Mouse (Mus musculus) midbrain, embryonic 13.5 days (tissue): ENCODE data around the gene Znrf2. TPM values are rescaled to one million over a fixed set of nuclear protein-coding genes. Genes with fewer than 3 reads are reported as not detected.

ENCODE experiments used
- ATAC-seq: fragments of 200-750 bp; cut with Nextera tagmentation; 2 replicates; pipeline ENCODE4 v1.8.0; 2017; ENCODE audit warnings: mild to moderate bottlenecking, moderate TSS enrichment, moderate library complexity
- H3K27ac ChIP-seq: fragments of 300-500 bp; sonication (generic); 2 replicates; pipeline ENCODE4 v1.5.1; 2015; ENCODE audit warnings: inconsistent platforms, mild to moderate bottlenecking, moderate library complexity
- H3K27me3 ChIP-seq: fragments of 300-500 bp; sonication (generic); 2 replicates; pipeline ENCODE4 v1.6.1; 2015; ENCODE audit warnings: mild to moderate bottlenecking, inconsistent platforms
- H3K36me3 ChIP-seq: fragments of 300-500 bp; sonication (generic); 2 replicates; pipeline ENCODE4 v1.6.1; 2015; ENCODE audit warnings: mild to moderate bottlenecking, inconsistent platforms
- H3K4me1 ChIP-seq: fragments of 300-500 bp; sonication (generic); replicated peaks from 2 replicates; pipeline ENCODE4 v1.6.1; 2015; ENCODE audit warnings: inconsistent platforms
- H3K4me2 ChIP-seq: fragments of 300-500 bp; sonication (generic); replicated peaks from 2 replicates; pipeline ENCODE4 v1.6.1; 2015; ENCODE audit warnings: moderate library complexity, mild to moderate bottlenecking, inconsistent platforms
- H3K4me3 ChIP-seq: fragments of 300-500 bp; sonication (generic); replicated peaks from 2 replicates; pipeline ENCODE4 v1.5.1; 2015; ENCODE audit warnings: mild to moderate bottlenecking, inconsistent platforms
- H3K9ac ChIP-seq: fragments of 300-500 bp; sonication (generic); replicated peaks from 2 replicates; pipeline ENCODE4 v1.6.1; 2015; ENCODE audit warnings: mild to moderate bottlenecking, inconsistent platforms
- H3K9me3 ChIP-seq: fragments of 300-500 bp; sonication (generic); 2 replicates; pipeline ENCODE4 v1.6.1; 2016; ENCODE audit warnings: mild to moderate bottlenecking, inconsistent platforms
- WGBS: fragments of 180-500 bp; shearing (Covaris S2); methylation state at CpG from one replicate; pipeline ENCODE4 v1.1.7; 2015; 5-methylcytosine and 5-hydroxymethylcytosine counted together
- polyA plus RNA-seq: library from polyadenylated mRNA; unstranded; fragments of >200 nt; fragmentation: Nextera tagmentation; extraction: Ambion mirVana; gene quantifications from 2 replicates; pipeline ENCODE4 v1.2.1, GENCODE M21; 2015

Gene Znrf2
- polyA plus RNA-seq, 1 experiment from 2014 or later, result 6.4 TPM

GRCm38 (mm10) chr6:54927946-54928345 is 111.2 kb downstream of the Znrf2 start:
- Histone ChIP-seq H3K9me3 (no peaks in the 10 kb centered on the region), H3K4me3 (no peak overlapping the region), H3K27ac (no peak overlapping the region), H3K4me2 (no peak overlapping the region), H3K4me1 (no peaks in the 10 kb centered on the region), H3K9ac (no peak overlapping the region), H3K36me3 (no peaks in the 10 kb centered on the region), H3K27me3 (no peaks in the 10 kb centered on the region)
- ATAC-seq, result no peak
- WGBS, result 88% methylated on average over 6 of the region's 6 CpGs

GRCm38 (mm10) chr6:54931641-54932040 is 114.9 kb downstream of the Znrf2 start:
- no peaks in the 10 kb centered on the region for H3K27me3 ChIP-seq
- H3K36me3 ChIP-seq, result no peaks in the 10 kb centered on the region
- no peak overlapping the region for H3K4me3 ChIP-seq
- ATAC-seq, result no peak
- H3K9me3 ChIP-seq, result no peaks in the 10 kb centered on the region
- 94% methylated on average over 4 of the region's 4 CpGs for WGBS
- H3K27ac ChIP-seq, result no peak overlapping the region
- H3K4me1 ChIP-seq, result no peaks in the 10 kb centered on the region
- H3K9ac ChIP-seq, result no peak overlapping the region
- H3K4me2 ChIP-seq, result no peak overlapping the region

- no peaks in the 10 kb centered on the region for H3K9me3 ChIP-seq
- 94% methylated on average over 12 of the region's 12 CpGs for WGBS
These were observed 115.8 kb downstream of the Znrf2 start for GRCm38 (mm10) chr6:54932526-54932925.

GRCm38 (mm10) chr6:54933216-54933615 is 116.5 kb downstream of the Znrf2 start:
- Histone ChIP-seq H3K4me3 (no peak overlapping the region), H3K27ac (no peak overlapping the region), H3K9me3 (no peaks in the 10 kb centered on the region), H3K36me3 (no peaks in the 10 kb centered on the region), H3K4me1 (no peaks in the 10 kb centered on the region), H3K4me2 (no peak overlapping the region), H3K27me3 (no peaks in the 10 kb centered on the region), H3K9ac (no peak overlapping the region)
- no peak for ATAC-seq
- WGBS, result 84% methylated on average over 5 of the region's 5 CpGs

More at GRCm38 (mm10) chr6:54932526-54932925, 115.8 kb downstream of the Znrf2 start:
- Histone ChIP-seq H3K4me3 (no peak overlapping the region), H3K4me1 (no peaks in the 10 kb centered on the region), H3K27me3 (no peaks in the 10 kb centered on the region), H3K4me2 (no peak overlapping the region), H3K27ac (no peak overlapping the region), H3K9ac (no peak overlapping the region), H3K36me3 (no peaks in the 10 kb centered on the region)
- ATAC-seq, result no peak

- Histone ChIP-seq H3K36me3 (no peaks in the 10 kb centered on the region), H3K27ac (no peak overlapping the region), H3K27me3 (no peaks in the 10 kb centered on the region), H3K9me3 (no peaks in the 10 kb centered on the region), H3K4me1 (no peaks in the 10 kb centered on the region), H3K4me2 (no peak overlapping the region), H3K4me3 (no peak overlapping the region), H3K9ac (no peak overlapping the region)
- 86% methylated on average over 3 of the region's 3 CpGs for whole genome bisulfite sequencing
- ATAC-seq, result no peak
These were observed 117.2 kb downstream of the Znrf2 start for GRCm38 (mm10) chr6:54933866-54934265.

- Histone ChIP-seq H3K4me1 (no peaks in the 10 kb centered on the region), H3K36me3 (no peaks in the 10 kb centered on the region), H3K4me3 (no peak overlapping the region), H3K27me3 (no peaks in the 10 kb centered on the region), H3K4me2 (no peak overlapping the region), H3K9me3 (no peaks in the 10 kb centered on the region), H3K27ac (no peak overlapping the region), H3K9ac (no peak overlapping the region)
- WGBS, result 93% methylated on average over 8 of the region's 8 CpGs
- ATAC-seq, result no peak
These were observed 117.6 kb downstream of the Znrf2 start for GRCm38 (mm10) chr6:54934313-54934712.

- H3K27me3 ChIP-seq, result no peaks in the 10 kb centered on the region
- H3K36me3 ChIP-seq, result no peaks in the 10 kb centered on the region
- no peak for ATAC-seq
- no peaks in the 10 kb centered on the region for H3K9me3 ChIP-seq
- no peak overlapping the region for H3K9ac ChIP-seq
- H3K4me2 ChIP-seq, result no peak overlapping the region
- no peaks in the 10 kb centered on the region for H3K4me1 ChIP-seq
- H3K27ac ChIP-seq, result no peak overlapping the region
- no peak overlapping the region for H3K4me3 ChIP-seq
- WGBS, result 87% methylated on average over 5 of the region's 5 CpGs
These were observed 118.2 kb downstream of the Znrf2 start for GRCm38 (mm10) chr6:54934930-54935329.

GRCm38 (mm10) chr6:54936496-54936895 is 119.8 kb downstream of the Znrf2 start:
- no peak for ATAC-seq
- Histone ChIP-seq H3K4me1 (0 out of 2 replicates have a peak, but pooled peaks cover 3% of the 10 kb centered on the region), H3K4me2 (no peak overlapping the region), H3K4me3 (no peak overlapping the region), H3K36me3 (no peaks in the 10 kb centered on the region), H3K27me3 (no peaks in the 10 kb centered on the region), H3K9me3 (no peaks in the 10 kb centered on the region), H3K27ac (no peak overlapping the region), H3K9ac (no peak overlapping the region)
- 81% methylated on average over 2 of the region's 2 CpGs for WGBS

GRCm38 (mm10) chr6:54939631-54940030 is 122.9 kb downstream of the Znrf2 start:
- H3K4me3 ChIP-seq, result no peak overlapping the region
- no peak overlapping the region for H3K27ac ChIP-seq
- no peak overlapping the region for H3K4me2 ChIP-seq
- ATAC-seq, result no peak
- H3K9me3 ChIP-seq, result no peaks in the 10 kb centered on the region
- peaks cover 18% of the 10 kb centered on the region for H3K27me3 ChIP-seq
- H3K9ac ChIP-seq, result no peak overlapping the region
- 0 out of 2 replicates have a peak, but pooled peaks cover 3% of the 10 kb centered on the region for H3K4me1 ChIP-seq
- H3K36me3 ChIP-seq, result no peaks in the 10 kb centered on the region
- 85% methylated on average over 4 of the region's 4 CpGs for WGBS

- Histone ChIP-seq H3K27ac (no peak overlapping the region), H3K4me3 (no peak overlapping the region), H3K27me3 (peaks cover 23% of the 10 kb centered on the region), H3K4me2 (no peak overlapping the region), H3K4me1 (0 out of 2 replicates have a peak, but pooled peaks cover 3% of the 10 kb centered on the region), H3K9ac (no peak overlapping the region), H3K36me3 (no peaks in the 10 kb centered on the region), H3K9me3 (no peaks in the 10 kb centered on the region)
- no peak for ATAC-seq
- 80% methylated on average over 7 of the region's 7 CpGs for whole genome bisulfite sequencing
These were observed 123.4 kb downstream of the Znrf2 start for GRCm38 (mm10) chr6:54940126-54940525.

- H3K27ac ChIP-seq, result no peak overlapping the region
- no peak for ATAC-seq
- WGBS, result 92% methylated on average over 6 of the region's 6 CpGs
These were observed 124.4 kb downstream of the Znrf2 start for GRCm38 (mm10) chr6:54941149-54941548.

More at GRCm38 (mm10) chr6:54941149-54941548, 124.4 kb downstream of the Znrf2 start:
- H3K4me2 ChIP-seq, result no peak overlapping the region
- H3K4me1 ChIP-seq, result 0 out of 2 replicates have a peak, but pooled peaks cover 3% of the 10 kb centered on the region
- H3K27me3 ChIP-seq, result peaks cover 23% of the 10 kb centered on the region
- H3K9ac ChIP-seq, result no peak overlapping the region
- no peaks in the 10 kb centered on the region for H3K9me3 ChIP-seq
- no peaks in the 10 kb centered on the region for H3K36me3 ChIP-seq
- no peak overlapping the region for H3K4me3 ChIP-seq
